Mouse (Mus musculus) heart, adult 2 months (tissue): ENCODE measurements around the gene Hat1.

Experiments
- CTCF ChIP-seq: fragments of 200-600 bp; IDR thresholded peaks from 2 replicates; pipeline ENCODE4 v1.8.1; 2022; ENCODE audit warnings: antibody characterized with exemption, mild to moderate bottlenecking, moderate library complexity
- EP300 ChIP-seq: fragments of 200-500 bp; IDR thresholded peaks from 2 replicates; pipeline ENCODE4 v1.6.1; 2011; ENCODE audit warnings: low read depth, low read length, control low read depth; ENCODE audit not compliant: insufficient read depth
- POLR2A ChIP-seq: fragments of 200-500 bp; IDR thresholded peaks from 2 replicates; pipeline ENCODE4 v1.6.1; 2011; ENCODE audit warnings: mild to moderate bottlenecking, low read depth, low read length, control low read depth; ENCODE audit not compliant: insufficient read depth

GRCm38 (mm10) chr2:71461139-71461538 lies 72.4 kb downstream of the Hat1 start:
- no peak for TF ChIP-seq POLR2A
- no peak for TF ChIP-seq EP300
- no peak for TF ChIP-seq CTCF
